Mouse (Mus musculus) MEL (cell line): ENCODE measurements around the gene Nrcam. TPM values are rescaled to one million over a fixed set of nuclear protein-coding genes. Genes with fewer than 3 reads are reported as not detected.

Experiments
- DNase-seq: peaks from one replicate; pipeline ENCODE4 v3.0.0; 2011; ENCODE audit warnings: low read depth, low spot score
- H3K27ac ChIP-seq: 2 replicates; pipeline ENCODE4 v1.5.1; 2012; ENCODE audit warnings: low read depth, mild to moderate bottlenecking, control low read depth, low read length, moderate library complexity; ENCODE audit not compliant: control insufficient read depth
- H3K27me3 ChIP-seq, 2 experiments: fragments of 150-350 bp in 1 of 2; sonication (generic) in 1 of 2; 2 replicates each; pipeline ENCODE4 v1.6.1; 2012; ENCODE audit warnings: low read length in 2 of 2, mild to moderate bottlenecking in 2 of 2, improper control_type of control experiment in 1 of 2, moderate library complexity in 1 of 2; ENCODE audit not compliant: insufficient read depth in 2 of 2, control insufficient read depth in 1 of 2
- H3K36me3 ChIP-seq, 2 experiments: 2 replicates each; pipeline ENCODE4 v1.6.1; 2012 to 2014; ENCODE audit warnings: low read length in 2 of 2, improper control_type of control experiment in 1 of 2, inconsistent platforms in 1 of 2, mild to moderate bottlenecking in 1 of 2; ENCODE audit not compliant: insufficient read depth in 2 of 2, control insufficient read depth in 1 of 2
- H3K4me1 ChIP-seq, 2 experiments: fragments of 150-350 bp in 1 of 2; sonication (generic) in 1 of 2; 2 replicates each; pipeline ENCODE4 v1.6.1; 2012; ENCODE audit warnings: low read length in 2 of 2, improper control_type of control experiment in 1 of 2, mild to moderate bottlenecking in 1 of 2; ENCODE audit not compliant: insufficient read depth in 2 of 2, control insufficient read depth in 1 of 2
- H3K4me3 ChIP-seq, 2 experiments: fragments of 150-350 bp in 1 of 2; sonication (generic) in 1 of 2; 2 replicates each; pipeline ENCODE4 v1.5.1; 2012; ENCODE audit warnings: low read depth in 2 of 2, low read length in 2 of 2, mild to moderate bottlenecking in 2 of 2, moderate library complexity in 2 of 2, control low read depth in 1 of 2, improper control_type of control experiment in 1 of 2; ENCODE audit not compliant: control insufficient read depth in 1 of 2, insufficient read depth in 1 of 2
- H3K79me2 ChIP-seq: 2 replicates; pipeline ENCODE4 v1.6.1; 2012; ENCODE audit warnings: mild to moderate bottlenecking, low read length, moderate library complexity; ENCODE audit not compliant: control insufficient read depth, poor library complexity, insufficient read depth
- H3K9ac ChIP-seq: 2 replicates; pipeline ENCODE4 v1.6.1; 2012; ENCODE audit warnings: low read depth, mild to moderate bottlenecking, control low read depth, low read length, moderate library complexity; ENCODE audit not compliant: control insufficient read depth, poor library complexity, severe bottlenecking
- H3K9me3 ChIP-seq: fragments of 150-350 bp; sonication (generic); replicated peaks from 2 replicates; pipeline ENCODE4 v1.6.1; 2012; ENCODE audit warnings: mild to moderate bottlenecking, low read length, improper control_type of control experiment, moderate library complexity; ENCODE audit not compliant: insufficient read depth
- CHD2 ChIP-seq: IDR thresholded peaks from 2 replicates; pipeline ENCODE4 v1.6.1; 2011; ENCODE audit warnings: low read length, improper control_type of control experiment
- E2F4 ChIP-seq: IDR thresholded peaks from 2 replicates; pipeline ENCODE4 v1.6.1; 2011; ENCODE audit warnings: low read depth, low read length, improper control_type of control experiment, borderline replicate concordance
- ELF1 ChIP-seq: IDR thresholded peaks from 2 replicates; pipeline ENCODE4 v1.6.1; 2014; ENCODE audit warnings: low read depth, mild to moderate bottlenecking, inconsistent platforms, low read length, improper control_type of control experiment, moderate library complexity
- HCFC1 ChIP-seq: IDR thresholded peaks from 2 replicates; pipeline ENCODE4 v1.6.1; 2012; ENCODE audit warnings: low read depth, mild to moderate bottlenecking, inconsistent platforms, low read length, improper control_type of control experiment, moderate library complexity
- JUND ChIP-seq: IDR thresholded peaks from 2 replicates; pipeline ENCODE4 v1.6.1; 2011; ENCODE audit warnings: low read depth, mild to moderate bottlenecking, improper control_type of control experiment, low read length
- MAFK ChIP-seq: IDR thresholded peaks from 2 replicates; pipeline ENCODE4 v1.6.1; 2011; ENCODE audit warnings: low read depth, mild to moderate bottlenecking, low read length, improper control_type of control experiment, borderline replicate concordance
- MEF2A ChIP-seq: IDR thresholded peaks from 2 replicates; pipeline ENCODE4 v1.6.1; 2014; ENCODE audit warnings: low read depth, mild to moderate bottlenecking, inconsistent platforms, low read length, improper control_type of control experiment; ENCODE audit not compliant: poor library complexity, insufficient replicate concordance, severe bottlenecking; ENCODE audit errors: extremely low read depth
- MXI1 ChIP-seq: IDR thresholded peaks from 2 replicates; pipeline ENCODE4 v1.6.1; 2011; ENCODE audit warnings: mild to moderate bottlenecking, low read depth, low read length, improper control_type of control experiment
- MYB ChIP-seq: IDR thresholded peaks from 2 replicates; pipeline ENCODE4 v1.6.1; 2011; ENCODE audit warnings: mild to moderate bottlenecking, low read depth, low read length, improper control_type of control experiment
- MYC ChIP-seq: IDR thresholded peaks from 2 replicates; pipeline ENCODE4 v1.6.1; 2011; ENCODE audit warnings: low read depth, mild to moderate bottlenecking, low read length, improper control_type of control experiment, moderate library complexity
- NRF1 ChIP-seq: IDR thresholded peaks from 2 replicates; pipeline ENCODE4 v1.6.1; 2014; ENCODE audit warnings: low read depth, mild to moderate bottlenecking, inconsistent platforms, low read length, improper control_type of control experiment, moderate library complexity; ENCODE audit not compliant: poor library complexity, insufficient read depth, severe bottlenecking
- POLR2A ChIP-seq, 2 experiments: IDR thresholded peaks; 2 replicates each; pipeline ENCODE4 v1.6.1; 2011 to 2012; ENCODE audit warnings: low read length in 2 of 2, mild to moderate bottlenecking in 2 of 2, control low read depth in 1 of 2, improper control_type of control experiment in 1 of 2, low read depth in 1 of 2, moderate library complexity in 1 of 2; ENCODE audit not compliant: control insufficient read depth in 1 of 2, insufficient read depth in 1 of 2, poor library complexity in 1 of 2
- POLR2AphosphoS2 ChIP-seq: IDR thresholded peaks from 2 replicates; pipeline ENCODE4 v1.6.1; 2011; ENCODE audit warnings: low read length, improper control_type of control experiment
- POLR2AphosphoS5 ChIP-seq: IDR thresholded peaks from 2 replicates; pipeline ENCODE4 v1.6.1; 2012; ENCODE audit warnings: low read depth, borderline replicate concordance, mild to moderate bottlenecking, inconsistent platforms, low read length, moderate library complexity, mixed read lengths
- TCF12 ChIP-seq: IDR thresholded peaks from 2 replicates; pipeline ENCODE4 v1.6.1; 2014; ENCODE audit warnings: low read depth, mild to moderate bottlenecking, inconsistent platforms, low read length, improper control_type of control experiment, moderate library complexity
- USF1 ChIP-seq: IDR thresholded peaks from 2 replicates; pipeline ENCODE4 v1.6.1; 2014; ENCODE audit warnings: low read depth, mild to moderate bottlenecking, inconsistent platforms, low read length, improper control_type of control experiment, moderate library complexity
- ZC3H11A ChIP-seq: IDR thresholded peaks from 2 replicates; pipeline ENCODE4 v1.6.1; 2012; ENCODE audit warnings: low read depth, mild to moderate bottlenecking, inconsistent platforms, low read length, improper control_type of control experiment
- ZKSCAN1 ChIP-seq: IDR thresholded peaks from 2 replicates; pipeline ENCODE4 v1.6.1; 2012; ENCODE audit warnings: low read depth, mild to moderate bottlenecking, inconsistent platforms, low read length, improper control_type of control experiment, moderate library complexity
- ZNF384 ChIP-seq: IDR thresholded peaks from 2 replicates; pipeline ENCODE4 v1.6.1; 2012; ENCODE audit warnings: low read depth, mild to moderate bottlenecking, inconsistent platforms, low read length, improper control_type of control experiment
- polyA plus RNA-seq, 2 experiments: library from polyadenylated mRNA; stranded (reverse) in 1 of 2; unstranded in 1 of 2; fragments of >175 nt in 1 of 2; fragments of >200 nt in 1 of 2; gene quantifications; 2 replicates each; pipeline versions ENCODE4 v1.2.1 to v1.2.4; 2012; ENCODE audit warnings: low replicate concordance in 2 of 2, low read depth in 1 of 2; ENCODE audit not compliant: insufficient read length in 2 of 2, insufficient read depth in 1 of 2, missing spikeins in 1 of 2
- total RNA-seq: library from RNA; depleted of rRNA; stranded (reverse); fragments of 300-350 nt; gene quantifications from 2 replicates; pipeline ENCODE4 v1.2.3, GENCODE M21; 2012

The Nrcam gene
- total and polyA plus RNA-seq, 3 experiments, result not detected

DNA sequence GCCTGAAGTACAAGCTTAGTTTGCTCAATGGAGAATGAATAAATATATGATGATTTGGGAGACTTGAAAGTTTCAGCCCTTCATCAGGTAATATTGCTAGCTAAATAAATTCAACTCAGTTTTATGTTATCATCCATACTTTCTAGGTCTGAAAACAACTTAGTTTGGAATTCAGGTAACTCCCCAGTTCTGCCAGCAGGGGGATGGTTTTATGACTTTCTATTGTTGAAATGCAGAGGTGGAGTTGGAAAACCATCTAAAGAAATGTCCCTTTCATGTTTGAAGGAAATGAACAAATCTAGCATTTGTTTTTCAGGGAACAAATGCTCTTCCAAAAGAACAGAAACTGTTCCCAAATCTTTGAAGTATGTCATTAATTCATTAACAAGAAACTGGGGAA lies 146.7 kb downstream of the Nrcam start:
- Histone ChIP-seq H3K79me2 (no peaks in the 10 kb centered on the region), H3K9me3 (no peaks in the 10 kb centered on the region), H3K4me3 (no peak overlapping the region), H3K27ac (no peak overlapping the region), H3K9ac (no peak overlapping the region), H3K4me1 (no peaks in the 10 kb centered on the region), H3K27me3 (no peaks in the 10 kb centered on the region), H3K36me3 (no peaks in the 10 kb centered on the region)
- DNase-seq, result no peak
- TF ChIP-seq ELF1 (no peak), USF1 (no peak)

GRCm38 (mm10) chr12:44479260-44480030 lies 150.8 kb downstream of the Nrcam start:
- no peaks in the 10 kb centered on the region for H3K4me1 ChIP-seq
- no peak overlapping the region for H3K9ac ChIP-seq
- no peak overlapping the region for H3K4me3 ChIP-seq
- no peaks in the 10 kb centered on the region for H3K79me2 ChIP-seq
- H3K36me3 ChIP-seq, result no peaks in the 10 kb centered on the region
- TF ChIP-seq ZKSCAN1 (no peak), ZNF384 (no peak), ZC3H11A (no peak), E2F4 (no peak), MEF2A (no peak), POLR2AphosphoS5 (no peak), MYB (no peak), POLR2A (IDR thresholded peaks at IDR 0.05; ENCODE audit: control insufficient read depth in 1 of 2, insufficient read depth in 1 of 2, low read depth in 1 of 2, low read length in 2 of 2, poor library complexity in 1 of 2) (no peak), JUND (no peak), MXI1 (no peak), MYC (no peak), TCF12 (no peak), POLR2AphosphoS2 (no peak), HCFC1 (no peak), MAFK (no peak), CHD2 (no peak), NRF1 (no peak)
- TF ChIP-seq, all 39 proteins: peak for 0
- Histone ChIP-seq H3K27me3 (no peaks in the 10 kb centered on the region), H3K27ac (no peak overlapping the region), H3K9me3 (no peaks in the 10 kb centered on the region)
- no peak for DNase-seq
